Mouse (Mus musculus) heart, postnatal 0 days (tissue): Measurements from ENCODE around the gene Cfap77.

Source experiments
- CTCF ChIP-seq: IDR thresholded peaks from 2 replicates; pipeline ENCODE4 v1.5.1; 2016; ENCODE audit warnings: antibody characterized with exemption, control low read depth, low read depth
- EP300 ChIP-seq: IDR thresholded peaks from 2 replicates; pipeline ENCODE4 v1.6.1; 2016; ENCODE audit warnings: antibody characterized with exemption, low read depth

DNA sequence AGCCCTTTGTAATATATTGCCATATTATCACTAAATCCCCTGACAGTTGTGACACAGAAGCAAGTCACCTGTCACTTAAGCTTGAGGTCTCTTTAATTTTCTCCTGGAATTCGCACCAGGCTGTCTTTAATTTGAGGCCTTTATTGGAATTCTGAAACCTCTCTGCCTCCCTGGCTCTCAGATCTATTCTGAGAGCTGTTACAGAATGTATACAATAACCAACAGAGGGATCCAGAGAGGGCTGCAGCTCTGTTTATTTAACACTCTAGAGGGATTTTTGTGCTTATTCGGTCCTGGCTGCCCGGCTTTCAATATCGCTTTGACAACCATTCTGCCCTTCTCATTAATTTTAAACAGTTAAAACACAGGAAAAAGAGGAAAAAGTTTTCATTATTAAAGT, 170.0 kb downstream of the Cfap77 start:
- TF ChIP-seq CTCF (no peak), EP300 (no peak)
